Mouse (Mus musculus) liver, adult (tissue): ENCODE data around the gene Angel2.

ENCODE experiments used
- GATA4 ChIP-seq: IDR thresholded peaks from 2 replicates; pipeline ENCODE4 v1.6.1; 2014; ENCODE audit warnings: mild to moderate bottlenecking, low read length; ENCODE audit not compliant: insufficient replicate concordance

Gene Angel2

DNA sequence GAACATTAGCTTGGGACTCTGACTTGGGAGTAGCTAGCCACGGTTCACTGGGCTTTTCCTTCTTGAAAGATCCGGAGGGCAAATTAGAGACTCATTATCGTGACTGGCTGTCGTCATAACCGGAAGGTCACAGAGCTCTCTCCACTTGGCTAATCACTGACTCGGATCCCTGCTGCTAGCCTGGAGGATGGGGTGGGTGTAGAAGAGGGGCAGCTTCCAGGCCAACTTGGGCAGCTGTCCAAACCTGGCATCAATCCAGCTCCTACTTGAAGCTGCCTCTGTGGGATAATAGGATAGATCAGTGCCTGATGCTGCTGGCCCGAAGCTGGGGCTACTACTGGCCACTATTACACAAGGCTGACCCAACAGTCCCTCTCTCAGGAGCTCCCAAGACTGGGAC, 70.6 kb downstream of the Angel2 start:
- TF ChIP-seq GATA4, result no peak

DNA sequence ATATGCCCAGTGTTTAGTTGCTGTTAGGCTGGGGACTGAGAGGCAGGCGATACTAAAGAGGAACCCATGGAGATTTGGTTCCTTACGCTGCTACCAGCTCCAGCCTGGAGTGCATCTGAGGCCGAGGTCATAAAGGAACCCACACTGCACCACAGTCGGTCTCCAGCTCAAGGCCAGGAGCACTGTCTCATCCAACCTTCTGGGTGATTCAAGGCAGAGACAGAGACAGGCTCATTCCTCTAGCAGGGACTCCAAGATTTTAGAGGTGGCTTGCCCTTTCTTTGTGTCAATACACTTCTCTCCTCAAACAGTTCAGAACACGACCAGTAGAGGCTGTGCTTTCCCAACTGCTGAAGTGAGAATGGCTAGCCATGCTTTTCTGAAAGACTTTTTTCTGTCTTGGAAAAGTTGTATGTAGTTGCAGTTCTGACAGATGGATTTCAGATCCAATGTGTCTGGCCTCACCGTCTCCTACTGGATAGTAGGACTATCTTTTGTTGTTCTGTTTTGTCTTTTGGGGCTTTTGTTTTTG, 71.5 kb downstream of the Angel2 start:
- no peak for TF ChIP-seq GATA4
